Mouse (Mus musculus) cerebellum, postnatal 4 days (tissue): ENCODE measurements at regions not wholly inside any gene's neighbourhood (a gene's known extent, or its start where the extent isn't known, plus 50 kb on each side); places are given as distances from the start of the nearest gene placed in this dataset.

Experiments used
- DNase-seq, 2 experiments: peaks; one replicate each; pipeline ENCODE4 v3.0.0; 2022; ENCODE audit warnings: low spot score in 2 of 2, mixed read lengths in 1 of 2

- DNase-seq = no peak
These were observed 516.0 kb upstream of the Mki67 start for GRCm38 (mm10) chr7:136232177-136232576.

- DNase-seq = no peak
These were observed 519.4 kb upstream of the Mki67 start for GRCm38 (mm10) chr7:136235563-136235962.

GRCm38 (mm10) chr7:136236391-136236790 lies 520.2 kb upstream of the Mki67 start:
- DNase-seq = no peak

GRCm38 (mm10) chr7:136265691-136266090 lies 549.5 kb upstream of the Mki67 start:
- no peak for DNase-seq

GRCm38 (mm10) chr7:136267716-136268489 lies 551.7 kb upstream of the Mki67 start:
- no peak for DNase-seq

- no peak for DNase-seq
These were observed 559.5 kb upstream of the Mki67 start for GRCm38 (mm10) chr7:136275651-136276050.

- DNase-seq = no peak
These were observed 567.6 kb upstream of the Mki67 start for GRCm38 (mm10) chr7:136283770-136284169.

- no peak for DNase-seq
These were observed 569.4 kb upstream of the Mki67 start for GRCm38 (mm10) chr7:136285606-136286005.

- DNase-seq = no peak
These were observed 577.5 kb upstream of the Mki67 start for GRCm38 (mm10) chr7:136293536-136294145.

GRCm38 (mm10) chr7:136294445-136294844 lies 578.3 kb upstream of the Mki67 start:
- no peak for DNase-seq

- DNase-seq = no peak
These were observed 581.8 kb upstream of the Mki67 start for GRCm38 (mm10) chr7:136297901-136298513.

- DNase-seq = no peak
These were observed 588.3 kb upstream of the Mgmt start for GRCm38 (mm10) chr7:136306137-136306536.

- DNase-seq = no peak
These were observed 585.6 kb upstream of the Mgmt start for GRCm38 (mm10) chr7:136308765-136309164.

- DNase-seq = no peak
These were observed 567.1 kb upstream of the Mgmt start for GRCm38 (mm10) chr7:136327281-136327680.

- DNase-seq = no peak
These were observed 564.0 kb upstream of the Mgmt start for GRCm38 (mm10) chr7:136330431-136330830.

GRCm38 (mm10) chr7:136332805-136333204 lies 561.6 kb upstream of the Mgmt start:
- no peak for DNase-seq

GRCm38 (mm10) chr7:136341599-136342210 lies 552.7 kb upstream of the Mgmt start:
- no peak for DNase-seq

- DNase-seq = no peak
These were observed 552.1 kb upstream of the Mgmt start for GRCm38 (mm10) chr7:136342211-136342799.

- DNase-seq = peak in 1 of 2 experiments; percentile 17
These were observed 551.6 kb upstream of the Mgmt start for GRCm38 (mm10) chr7:136342822-136343221.

- no peak for DNase-seq
These were observed 550.9 kb upstream of the Mgmt start for GRCm38 (mm10) chr7:136343494-136343893.

GRCm38 (mm10) chr7:136345051-136345450 lies 549.4 kb upstream of the Mgmt start:
- no peak for DNase-seq

- no peak for DNase-seq
These were observed 547.9 kb upstream of the Mgmt start for GRCm38 (mm10) chr7:136346531-136346930.
